Mouse (Mus musculus): ENCODE results near the gene Mybpc3.

GRCm38 (mm10) chr2:91136513-91137412 lies 18.8 kb downstream of the Mybpc3 start:
- TF ChIP-seq CTCF (IDR thresholded peaks at IDR 0.05) = no peak
- no peak for TF ChIP-seq EP300 (IDR thresholded peaks at IDR 0.05)

All from lung, postnatal 0 days (tissue).